Mouse (Mus musculus): ENCODE data around the gene Lrp10.

DNA sequence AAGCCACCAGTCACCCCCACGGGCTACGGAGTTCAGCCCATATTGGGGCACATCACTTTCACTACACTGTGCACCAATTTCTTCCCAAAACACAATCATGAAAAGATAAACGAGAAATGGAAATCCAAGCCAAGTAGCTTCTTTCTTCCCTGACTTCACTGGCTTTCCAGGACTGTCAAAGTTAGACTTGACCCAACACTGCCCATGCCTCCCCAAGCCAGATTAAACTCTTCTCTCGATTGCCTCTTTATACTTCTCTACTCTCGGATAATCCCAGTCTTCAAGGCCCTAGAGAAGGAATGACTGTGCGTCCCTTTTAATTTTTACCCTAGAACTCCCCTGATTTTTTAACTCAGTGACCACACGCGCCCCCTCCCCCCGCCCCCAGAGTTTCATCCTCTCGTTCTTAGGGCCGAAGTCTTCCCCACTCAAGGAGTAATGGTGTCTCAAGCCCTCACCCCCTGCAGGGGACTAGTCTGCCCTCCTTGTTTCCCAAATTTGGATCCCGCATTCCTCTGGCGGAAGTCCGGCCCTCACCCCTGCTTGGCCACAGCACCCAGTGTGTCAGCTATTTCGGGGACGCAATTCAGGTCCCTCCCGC lies 52.9 kb downstream of the Lrp10 start:
- TF ChIP-seq CTCF (IDR thresholded peaks at IDR 0.05; ENCODE audit: low read depth) (no peak), EP300 (IDR thresholded peaks at IDR 0.05; ENCODE audit: low read depth) (0 out of 2 replicates have a peak, but pooled peaks have one; percentile 15)
